Mouse (Mus musculus) Patski (cell line): Measurements from ENCODE around the gene Lkaaear1. TPM values are rescaled to one million over a fixed set of nuclear protein-coding genes. Genes with fewer than 3 reads are reported as not detected.

Experiments
- ATAC-seq: fragments of 100-300 bp; one replicate; pipeline ENCODE4 v1.8.0; 2021
- CTCF ChIA-PET: fragments of 350-600 bp; sonication (Branson Sonifier 250); formaldehyde crosslinking; loops from one replicate; lab custom pipeline; 2022; ENCODE audit warnings: inconsistent platforms; lab: Charles Lee
- POLR2A ChIA-PET: fragments of 350-600 bp; sonication (Branson Sonifier 250); formaldehyde crosslinking; loops from one replicate; lab custom pipeline; 2022; ENCODE audit warnings: antibody characterized with exemption, inconsistent platforms; lab: Charles Lee
- DNase-seq: peaks from one replicate; pipeline ENCODE4 v3.0.0-alpha.2; 2011; ENCODE audit warnings: low read depth, low spot score
- H3K27me3 ChIP-seq: fragments of 371-371 bp; one replicate; pipeline ENCODE4 v1.5.1; 2021
- CTCF ChIP-seq: fragments of 100-300 bp; IDR thresholded peaks from one replicate; pipeline ENCODE4 v1.5.1; 2021
- in situ Hi-C: fragments of 300-500 bp; cut with MboI; formaldehyde crosslinking; loops from 3 replicates; pipeline ENCODE4 v1.11.1; 2018; ENCODE audit warnings: low pct_unique_long_range_greater_than_20kb, mixed read lengths
- polyA plus RNA-seq: library from polyadenylated mRNA; unstranded; gene quantifications from one replicate; pipeline ENCODE4 v1.2.3, GENCODE M21; 2021

Gene Lkaaear1
- polyA plus RNA-seq, 1 experiment from 2014 or later, result not detected

GRCm38 (mm10) chr2:181658528-181658927 is 39.7 kb downstream of the Lkaaear1 start:
- ChIA-PET POLR2A (no interaction called here), CTCF (interaction anchor here (1.8 to 13.3 kb wide), 6 partner anchors 12 to 48 kb away, joined by 4 to 135 read pairs (median 12); partner anchors contain the start of gene Tcea2)
- DNase-seq, result no peak
- TF ChIP-seq CTCF, result no peak
- H3K27me3 ChIP-seq, result no peaks in the 10 kb centered on the region
- ATAC-seq, result no peak
- in situ Hi-C loops, result no loop called here

- DNase-seq, result no peak
- ChIA-PET POLR2A (no interaction called here), CTCF (interaction anchor here (4.6 to 13.3 kb wide), 2 partner anchors 16 to 22 kb away, joined by 18 to 135 read pairs; partner anchors contain the start of gene Tcea2)
- ATAC-seq, result no peak
- in situ Hi-C loops, result no loop called here
- no peaks in the 10 kb centered on the region for H3K27me3 ChIP-seq
- no peak for TF ChIP-seq CTCF
Measured at GRCm38 (mm10) chr2:181657441-181657840, 40.8 kb downstream of the Lkaaear1 start.

- no peaks in the 10 kb centered on the region for H3K27me3 ChIP-seq
- in situ Hi-C loops, result no loop called here
- POLR2A ChIA-PET, result no interaction called here
- DNase-seq (no peak), ATAC-seq (no peak)
- CTCF ChIA-PET, result interaction anchor here (4.6 to 13.3 kb wide), 2 partner anchors 16 to 22 kb away, joined by 18 to 135 read pairs; partner anchors contain the start of gene Tcea2
- no peak for TF ChIP-seq CTCF
Measured at GRCm38 (mm10) chr2:181656734-181657133, 41.5 kb downstream of the Lkaaear1 start, which contains the start of gene Gm29797. TSS of gene Gm29797 (plus strand) at chr2:181657034.

- DNase-seq, result no peak
- in situ Hi-C loops, result no loop called here
- POLR2A ChIA-PET, result no interaction called here
- no peak for ATAC-seq
- no peaks in the 10 kb centered on the region for H3K27me3 ChIP-seq
- no peak for TF ChIP-seq CTCF
- CTCF ChIA-PET, result interaction anchor here (4.7 kb wide), 1 partner anchor 24 kb away, joined by 25 read pairs; no protein-coding TSS in a partner anchor
Measured at GRCm38 (mm10) chr2:181653523-181653922, 44.7 kb downstream of the Lkaaear1 start.

- CTCF ChIA-PET, result interaction anchor here (4.7 kb wide), 1 partner anchor 25 kb away, joined by 25 read pairs; no protein-coding TSS in a partner anchor
- no peak for TF ChIP-seq CTCF
- POLR2A ChIA-PET, result no interaction called here
- in situ Hi-C loops, result no loop called here
- no peak for DNase-seq
- H3K27me3 ChIP-seq, result no peaks in the 10 kb centered on the region
- no peak for ATAC-seq
Measured at GRCm38 (mm10) chr2:181653065-181653464, 45.2 kb downstream of the Lkaaear1 start.

GRCm38 (mm10) chr2:181648926-181649325 is 49.3 kb downstream of the Lkaaear1 start:
- ATAC-seq (no peak), DNase-seq (no peak)
- in situ Hi-C loops, result no loop called here
- ChIA-PET CTCF (interaction anchor here (1.1 to 8.2 kb wide), 4 partner anchors 12 to 29 kb away, joined by 3 to 83 read pairs (median 3); no protein-coding TSS in a partner anchor), POLR2A (no interaction called here)
- TF ChIP-seq CTCF, result no peak
- H3K27me3 ChIP-seq, result no peaks in the 10 kb centered on the region

Other genes starting within 250 kb of the Lkaaear1 start
- 9.4 TPM for gene Zbtb46, start 239.0 kb downstream of the Lkaaear1 start, polyA plus RNA-seq
- 1.0 TPM for gene Abhd16b, start 205.2 kb downstream of the Lkaaear1 start, polyA plus RNA-seq
- gene Tpd52l2, start 201.3 kb downstream of the Lkaaear1 start, polyA plus RNA-seq, result 179 TPM
- gene Dnajc5, start 178.0 kb downstream of the Lkaaear1 start, polyA plus RNA-seq, result 110 TPM
- 116 TPM for gene Uckl1, start 113.5 kb downstream of the Lkaaear1 start, polyA plus RNA-seq
- 77.4 TPM for gene Prpf6, start 106.6 kb downstream of the Lkaaear1 start, polyA plus RNA-seq
- gene Zfp512b, start 105.6 kb downstream of the Lkaaear1 start, polyA plus RNA-seq, result 63.1 TPM
- gene Samd10, start 99.2 kb downstream of the Lkaaear1 start, polyA plus RNA-seq, result 22.4 TPM
- gene Gm29797, start 41.4 kb downstream of the Lkaaear1 start, polyA plus RNA-seq, result 0.15 TPM
- gene Sox18, start 26.8 kb downstream of the Lkaaear1 start, polyA plus RNA-seq, result 0.04 TPM
- 22.9 TPM for gene Tcea2, start 18.1 kb downstream of the Lkaaear1 start, polyA plus RNA-seq
- gene Rgs19, start 4.5 kb downstream of the Lkaaear1 start, polyA plus RNA-seq, result 42.4 TPM
- gene Oprl1, start 16.6 kb upstream of the Lkaaear1 start, polyA plus RNA-seq, result not detected
- not detected for gene Myt1, start 64.9 kb upstream of the Lkaaear1 start, polyA plus RNA-seq
- gene Pcmtd2, start 139.4 kb upstream of the Lkaaear1 start, polyA plus RNA-seq, result 63.3 TPM
- gene Polr3k, start 165.9 kb upstream of the Lkaaear1 start, polyA plus RNA-seq, result 24.3 TPM